16 mouse cellular contexts compared by ENCODE assay signal in genomic region chr15:12330892-12331291, GRCm38 (mm10). TPM values are rescaled to one million over a fixed set of nuclear protein-coding genes. Genes with fewer than 3 reads are reported as not detected.
DNase-seq lines count a peak whose midpoint lies in the region; ATAC-seq and TF ChIP-seq lines count a peak whose summit lies in the region.
"Had no signal": no experiment of that assay in that cellular context is flagged by ENCODE, and none has a peak within 500 bp of the region (broad histone marks: within the 10 kb centered on the region; RNA-seq: fewer than 3 reads in every experiment).

No protein-coding gene starts in this region.

- no peak overlapping the region for H3K4me3 ChIP-seq in heart, embryonic 12.5 days
- no peak overlapping the region for H3K4me3 ChIP-seq in liver, postnatal 0 days (ENCODE audit: low read depth, low read length)
- H3K4me3 ChIP-seq in liver, embryonic 12.5 days: no peak overlapping the region
- H3K4me3 ChIP-seq in embryonic facial prominence, embryonic 14.5 days (ENCODE audit: low read depth, low read length): no peak overlapping the region
- H3K4me3 ChIP-seq in myocyte: no peak overlapping the region
- H3K4me3 ChIP-seq: hindbrain, embryonic 10.5 days; layer of hippocampus, adult 2 months; left cerebral cortex, adult 2 months; midbrain, embryonic 13.5 days had no signal

- TF ChIP-seq EP300 in liver, postnatal 0 days (IDR thresholded peaks at IDR 0.05; ENCODE audit: low read depth): no peak

- ATAC-seq in heart, embryonic 12.5 days (ENCODE audit: insufficient number of reproducible peaks, low FRiP score): no peak
- ATAC-seq in liver, postnatal 0 days: no peak
- no peak for ATAC-seq in liver, embryonic 12.5 days
- ATAC-seq in embryonic facial prominence, embryonic 14.5 days (ENCODE audit: low read depth): peak; percentile 47; the same call in 1 of the 2 replicates
- ATAC-seq: CD4-positive, CD25-positive, alpha-beta regulatory T cell, adult 4 months; midbrain, embryonic 13.5 days had no signal

- H3K4me2 ChIP-seq in heart, embryonic 12.5 days: no peak overlapping the region
- H3K4me2 ChIP-seq in liver, postnatal 0 days (ENCODE audit: low read depth, low read length): no peak overlapping the region
- H3K4me2 ChIP-seq in liver, embryonic 12.5 days: no peak overlapping the region
- H3K4me2 ChIP-seq in embryonic facial prominence, embryonic 14.5 days (ENCODE audit: low read depth, low read length): no peak overlapping the region
- peak overlapping the region; percentile 13 for H3K4me2 ChIP-seq in myocyte (ENCODE audit: low read depth)
- H3K4me2 ChIP-seq: midbrain, embryonic 13.5 days had no signal

- peaks cover 45% of the 10 kb centered on the region for H3K4me1 ChIP-seq in heart, embryonic 12.5 days (replicated peaks)
- H3K4me1 ChIP-seq in liver, postnatal 0 days (ENCODE audit: insufficient read depth): peaks cover 16% of the 10 kb centered on the region
- H3K4me1 ChIP-seq in liver, embryonic 12.5 days: peaks cover 72% of the 10 kb centered on the region
- peaks cover 18% of the 10 kb centered on the region for H3K4me1 ChIP-seq in embryonic facial prominence, embryonic 14.5 days (ENCODE audit: control insufficient read depth, insufficient read depth, low read length)
- H3K4me1 ChIP-seq: hindbrain, embryonic 10.5 days had no signal

- peak overlapping the region; percentile 71 for H3K27ac ChIP-seq in heart, embryonic 12.5 days (ENCODE audit: poor library complexity, severe bottlenecking)
- H3K27ac ChIP-seq in liver, postnatal 0 days (ENCODE audit: low read depth): peak overlapping the region; percentile 37; the same call in 1 of the 2 replicates
- H3K27ac ChIP-seq in liver, embryonic 12.5 days: no peak overlapping the region
- peak overlapping the region; percentile 21; the same call in 1 of the 2 replicates for H3K27ac ChIP-seq in embryonic facial prominence, embryonic 14.5 days (replicated peaks; ENCODE audit: low read depth, low read length)
- H3K27ac ChIP-seq: hindbrain, embryonic 10.5 days; layer of hippocampus, adult 2 months; left cerebral cortex, adult 2 months; midbrain, embryonic 13.5 days had no signal

- H3K9ac ChIP-seq in heart, embryonic 12.5 days: no peak overlapping the region
- no peak overlapping the region for H3K9ac ChIP-seq in liver, postnatal 0 days (replicated peaks)
- H3K9ac ChIP-seq in liver, embryonic 12.5 days: no peak overlapping the region
- no peak overlapping the region for H3K9ac ChIP-seq in embryonic facial prominence, embryonic 14.5 days (ENCODE audit: low read depth, low read length)
- H3K9ac ChIP-seq: midbrain, embryonic 13.5 days had no signal

- no peak overlapping the region for H3ac ChIP-seq in myocyte (ENCODE audit: control insufficient read depth, insufficient read length)

- H3K79me2 ChIP-seq in myocyte (ENCODE audit: control insufficient read depth, insufficient read depth): peaks cover 100% of the 10 kb centered on the region

- peaks cover under 1% of the 10 kb centered on the region; the same call in 1 of the 2 replicates for H3K36me3 ChIP-seq in heart, embryonic 12.5 days
- H3K36me3 ChIP-seq in liver, postnatal 0 days (replicated peaks; ENCODE audit: insufficient read depth, low read length): no peaks in the 10 kb centered on the region
- peaks cover 26% of the 10 kb centered on the region for H3K36me3 ChIP-seq in liver, embryonic 12.5 days
- H3K36me3 ChIP-seq in embryonic facial prominence, embryonic 14.5 days (ENCODE audit: control insufficient read depth, insufficient read depth, low read length): 0 out of 2 replicates have a peak, but pooled peaks cover 2% of the 10 kb centered on the region
- H3K36me3 ChIP-seq in myocyte (ENCODE audit: control insufficient read depth, insufficient read depth): peaks cover 4% of the 10 kb centered on the region
- H3K36me3 ChIP-seq: midbrain, embryonic 13.5 days had no signal

- no peak for TF ChIP-seq CTCF in liver, postnatal 0 days (IDR thresholded peaks at IDR 0.05; ENCODE audit: low read depth)

- H3K9me3 ChIP-seq in heart, embryonic 12.5 days (replicated peaks): no peaks in the 10 kb centered on the region
- no peaks in the 10 kb centered on the region for H3K9me3 ChIP-seq in liver, postnatal 0 days (ENCODE audit: low read length)
- H3K9me3 ChIP-seq in liver, embryonic 12.5 days (replicated peaks): no peaks in the 10 kb centered on the region
- H3K9me3 ChIP-seq in embryonic facial prominence, embryonic 14.5 days (ENCODE audit: control insufficient read depth, low read length): no peaks in the 10 kb centered on the region
- H3K9me3 ChIP-seq: hindbrain, embryonic 10.5 days; midbrain, embryonic 13.5 days had no signal

- intact Hi-C loops in heart, postnatal 36 days (cut with DNase I): no loop called here

- DNase-seq in heart, postnatal 36 days: no peak
- no peak for DNase-seq in liver, postnatal 0 days
- peak; percentile 44 for DNase-seq in embryonic facial prominence, embryonic 14.5 days (ENCODE audit: low spot score)
- DNase-seq in adrenal gland, postnatal 14 days: no peak
- DNase-seq: adrenal gland, postnatal 10 days; right cerebral cortex, adult 18-20 months; thymus, postnatal 36 days had no signal

- H3K27me3 ChIP-seq in heart, embryonic 12.5 days (replicated peaks): no peaks in the 10 kb centered on the region
- no peaks in the 10 kb centered on the region for H3K27me3 ChIP-seq in liver, postnatal 0 days (ENCODE audit: insufficient read depth, low read length)
- H3K27me3 ChIP-seq in liver, embryonic 12.5 days (replicated peaks): no peaks in the 10 kb centered on the region
- no peaks in the 10 kb centered on the region for H3K27me3 ChIP-seq in embryonic facial prominence, embryonic 14.5 days (replicated peaks; ENCODE audit: control insufficient read depth, insufficient read depth, low read length)
- H3K27me3 ChIP-seq in myocyte (ENCODE audit: control insufficient read depth, insufficient read depth, insufficient read length): no peaks in the 10 kb centered on the region
- H3K27me3 ChIP-seq: midbrain, embryonic 13.5 days had no signal

- no peak for TF ChIP-seq POLR2A in myocyte (IDR thresholded peaks at IDR 0.05; ENCODE audit: insufficient read length, low read depth)

TF ChIP-seq in myocyte, 11 proteins besides CTCF, POLR2A, EP300 and RAD21:
- TF ChIP-seq E2F4 (IDR thresholded peaks at IDR 0.05; ENCODE audit: insufficient read depth) (no peak), SRF (IDR thresholded peaks at IDR 0.05; ENCODE audit: control insufficient read depth, insufficient read length, low read depth) (no peak), CEBPB (IDR thresholded peaks at IDR 0.05; ENCODE audit: insufficient read depth, poor library complexity, severe bottlenecking) (no peak), POLR2AphosphoS2 (IDR thresholded peaks at IDR 0.05; ENCODE audit: insufficient read length, low read depth) (no peak), TCF3 (IDR thresholded peaks at IDR 0.05; ENCODE audit: insufficient read length, low read depth) (no peak), USF1 (IDR thresholded peaks at IDR 0.05; ENCODE audit: low read depth) (no peak), TCF12 (IDR thresholded peaks at IDR 0.05; ENCODE audit: insufficient read depth, poor library complexity, severe bottlenecking) (no peak), MYOG (IDR thresholded peaks at IDR 0.05; ENCODE audit: control insufficient read depth in 1 of 3, insufficient read depth in 1 of 3, insufficient read length in 2 of 3, low read depth in 2 of 3) (no peak), MYOD1 (IDR thresholded peaks at IDR 0.05; ENCODE audit: control insufficient read depth in 1 of 3, insufficient read length in 2 of 3, low read depth in 2 of 3) (no peak), MAX (IDR thresholded peaks at IDR 0.05; ENCODE audit: low read depth) (no peak), REST (IDR thresholded peaks at IDR 0.05; ENCODE audit: insufficient read depth, insufficient read length) (no peak)

RNA-seq across cellular contexts. Expression of gene 1810049J17Rik, which starts 9.2 kb away (rescaled TPM):
- 0.50 and 0.73 TPM in 2 replicates for polyA plus RNA-seq in heart, embryonic 12.5 days (2016; fragmentation: Nextera tagmentation; extraction: Ambion mirVana)
- total RNA-seq in heart, postnatal 36 days (2021): 1 to 10 TPM in 1 of 2 experiments, under 1 TPM in 1; 0.65 to 1.2 TPM
- polyA plus RNA-seq in liver, postnatal 0 days (2015; fragmentation: Nextera tagmentation; extraction: Ambion mirVana): 0.79 and 1.1 TPM in 2 replicates
- polyA plus RNA-seq in liver, embryonic 12.5 days (2016; fragmentation: Nextera tagmentation; extraction: Ambion mirVana): 1.2 and 1.9 TPM in 2 replicates
- polyA plus RNA-seq in embryonic facial prominence, embryonic 14.5 days (2014; fragmentation: Nextera tagmentation; extraction: Ambion mirVana): 2.1 and 2.9 TPM in 2 replicates
- 9.7 TPM for polyA plus RNA-seq in myocyte (2012; fragmentation: generic; extraction: Trizol)
- total RNA-seq in adrenal gland, postnatal 14 days (2021): 2.0 TPM in 1 of 2 replicates, not detected in the other
- polyA plus RNA-seq: CD4-positive, CD25-positive, alpha-beta regulatory T cell, adult 4 months; spleen, adult 2 months had no signal

RNA-seq across cellular contexts. Expression of gene Golph3, which starts 9.6 kb away (rescaled TPM):
- polyA plus RNA-seq in heart, embryonic 12.5 days (2016; fragmentation: Nextera tagmentation; extraction: Ambion mirVana): 92.2 and 92.5 TPM in 2 replicates
- 10 to 100 TPM; 81.7 to 83.7 TPM for total RNA-seq in heart, postnatal 36 days (2021)
- 35.8 and 37.2 TPM in 2 replicates for polyA plus RNA-seq in liver, postnatal 0 days (2015; fragmentation: Nextera tagmentation; extraction: Ambion mirVana)
- polyA plus RNA-seq in liver, embryonic 12.5 days (2016; fragmentation: Nextera tagmentation; extraction: Ambion mirVana): 79.8 and 82.7 TPM in 2 replicates
- polyA plus RNA-seq in embryonic facial prominence, embryonic 14.5 days (2014; fragmentation: Nextera tagmentation; extraction: Ambion mirVana): 115 and 118 TPM in 2 replicates
- 55.4 TPM for polyA plus RNA-seq in myocyte (2012; fragmentation: generic; extraction: Trizol)
- total RNA-seq in adrenal gland, postnatal 14 days (2021): 109 and 116 TPM in 2 replicates
